Mouse (Mus musculus) liver, adult 2 months (tissue): ENCODE results near the gene St6gal1.

Experiments used
- CTCF ChIP-seq: fragments of 200-500 bp; IDR thresholded peaks from 2 replicates; pipeline ENCODE4 v1.5.1; 2011; ENCODE audit warnings: low read depth, low read length, control low read depth
- POLR2A ChIP-seq: fragments of 200-500 bp; IDR thresholded peaks from 2 replicates; pipeline ENCODE4 v1.6.1; 2011; ENCODE audit warnings: low read length, control low read depth; ENCODE audit not compliant: insufficient read depth; ENCODE audit errors: extremely low read depth

DNA sequence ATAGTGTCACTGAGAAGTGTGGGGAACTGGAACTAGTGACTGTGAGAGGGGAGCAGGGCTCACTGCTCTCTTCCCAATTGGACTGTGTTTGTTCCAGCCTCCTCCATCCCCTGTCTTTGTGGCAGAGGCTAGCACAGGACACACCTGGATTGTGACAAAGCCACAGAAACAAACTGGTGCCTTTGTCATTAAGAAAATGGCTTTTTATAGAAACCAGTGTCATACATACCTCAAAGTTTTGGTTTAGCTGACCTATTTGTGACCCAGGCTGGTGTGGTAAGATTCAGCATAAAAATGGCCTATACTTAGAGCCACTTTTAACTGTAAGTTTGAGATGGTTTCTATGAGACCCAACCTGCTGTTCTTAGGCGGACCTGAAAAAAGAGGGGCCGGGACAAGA is 116.7 kb downstream of the St6gal1 start:
- TF ChIP-seq CTCF (no peak), POLR2A (no peak)
